Mouse (Mus musculus) embryonic facial prominence, embryonic 14.5 days (tissue): Measurements from ENCODE around the gene Gm136. TPM values are rescaled to one million over a fixed set of nuclear protein-coding genes. Genes with fewer than 3 reads are reported as not detected.
"Not testable (repeated sequence)": the region's sequence is repeated elsewhere in the genome, so short reads cannot be mapped to it uniquely, and the experiment has no call there.

Experiments used
- ATAC-seq: fragments of 200-750 bp; cut with Nextera tagmentation; 2 replicates; pipeline ENCODE4 v1.8.0; 2017; ENCODE audit warnings: low read depth, moderate number of reproducible peaks, moderate TSS enrichment
- DNase-seq: peaks from one replicate; pipeline ENCODE4 v3.0.0-alpha.2; 2015; ENCODE audit warnings: low spot score
- H3K27ac ChIP-seq: fragments of 300-500 bp; sonication (generic); replicated peaks from 2 replicates; pipeline ENCODE4 v1.5.1; 2014; ENCODE audit warnings: low read depth, mild to moderate bottlenecking, low read length, moderate library complexity
- H3K27me3 ChIP-seq: fragments of 300-500 bp; sonication (generic); replicated peaks from 2 replicates; pipeline ENCODE4 v1.6.1; 2014; ENCODE audit warnings: low read length; ENCODE audit not compliant: control insufficient read depth, insufficient read depth
- H3K36me3 ChIP-seq: fragments of 300-500 bp; sonication (generic); 2 replicates; pipeline ENCODE4 v1.6.1; 2014; ENCODE audit warnings: low read length, mixed read lengths; ENCODE audit not compliant: control insufficient read depth, insufficient read depth
- H3K4me1 ChIP-seq: fragments of 300-500 bp; sonication (generic); 2 replicates; pipeline ENCODE4 v1.6.1; 2014; ENCODE audit warnings: antibody characterized with exemption, low read length; ENCODE audit not compliant: control insufficient read depth, insufficient read depth
- H3K4me2 ChIP-seq: fragments of 300-500 bp; sonication (generic); 2 replicates; pipeline ENCODE4 v1.6.1; 2014; ENCODE audit warnings: low read depth, mild to moderate bottlenecking, low read length, moderate library complexity, mixed read lengths
- H3K4me3 ChIP-seq: fragments of 300-500 bp; sonication (generic); 2 replicates; pipeline ENCODE4 v1.5.1; 2014; ENCODE audit warnings: low read depth, mild to moderate bottlenecking, low read length
- H3K9ac ChIP-seq: fragments of 300-500 bp; sonication (generic); 2 replicates; pipeline ENCODE4 v1.6.1; 2014; ENCODE audit warnings: low read depth, mild to moderate bottlenecking, low read length, moderate library complexity, mixed read lengths
- H3K9me3 ChIP-seq: fragments of 300-500 bp; sonication (generic); 2 replicates; pipeline ENCODE4 v1.6.1; 2016; ENCODE audit warnings: low read length; ENCODE audit not compliant: control insufficient read depth
- WGBS: fragments of 180-500 bp; shearing (Covaris S2); extraction: QIAGEN DNeasy Blood & Tissue Kit; methylation state at CpG from one replicate; pipeline ENCODE4 v1.1.7; 2014; 5-methylcytosine and 5-hydroxymethylcytosine counted together
- polyA plus RNA-seq: library from polyadenylated mRNA; unstranded; fragments of >200 nt; fragmentation: Nextera tagmentation; extraction: Ambion mirVana; gene quantifications from 2 replicates; pipeline ENCODE4 v1.2.1, GENCODE M21; 2014

The Gm136 gene
- polyA plus RNA-seq, 1 experiment from 2014 or later, result not detected

DNA sequence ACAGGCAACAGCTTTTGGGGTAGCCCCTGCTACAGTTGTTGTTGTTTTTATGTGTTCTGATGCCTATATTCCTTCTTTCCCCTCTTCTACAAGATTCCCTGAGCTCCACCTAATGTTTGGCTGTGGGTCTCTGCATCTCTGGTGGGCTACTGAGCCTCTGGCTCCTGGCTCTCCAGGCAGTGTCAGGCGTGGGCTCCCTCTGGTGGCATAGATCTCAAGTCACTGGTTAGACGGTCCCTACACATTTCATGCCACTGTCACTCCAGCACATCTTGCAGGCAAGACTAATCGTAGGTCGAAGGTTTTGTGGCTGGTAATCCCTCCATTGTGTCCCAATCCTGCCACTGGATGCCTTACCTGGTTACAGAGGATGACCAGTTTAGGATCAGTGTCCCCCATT lies 26.7 kb upstream of the Gm136 start:
- no peak overlapping the region for H3K4me3 ChIP-seq
- H3K27me3 ChIP-seq, result no peaks in the 10 kb centered on the region
- WGBS, result 24% methylated on average over 4 of the region's 4 CpGs
- no peak for ATAC-seq
- H3K4me2 ChIP-seq, result no peak overlapping the region
- DNase-seq, result peak; percentile 12
- no peak overlapping the region for H3K9ac ChIP-seq
- H3K27ac ChIP-seq, result no peak overlapping the region
- H3K9me3 ChIP-seq, result no peaks in the 10 kb centered on the region
- 0 out of 2 replicates have a peak, but pooled peaks cover under 1% of the 10 kb centered on the region for H3K4me1 ChIP-seq
- H3K36me3 ChIP-seq, result no peaks in the 10 kb centered on the region

DNA sequence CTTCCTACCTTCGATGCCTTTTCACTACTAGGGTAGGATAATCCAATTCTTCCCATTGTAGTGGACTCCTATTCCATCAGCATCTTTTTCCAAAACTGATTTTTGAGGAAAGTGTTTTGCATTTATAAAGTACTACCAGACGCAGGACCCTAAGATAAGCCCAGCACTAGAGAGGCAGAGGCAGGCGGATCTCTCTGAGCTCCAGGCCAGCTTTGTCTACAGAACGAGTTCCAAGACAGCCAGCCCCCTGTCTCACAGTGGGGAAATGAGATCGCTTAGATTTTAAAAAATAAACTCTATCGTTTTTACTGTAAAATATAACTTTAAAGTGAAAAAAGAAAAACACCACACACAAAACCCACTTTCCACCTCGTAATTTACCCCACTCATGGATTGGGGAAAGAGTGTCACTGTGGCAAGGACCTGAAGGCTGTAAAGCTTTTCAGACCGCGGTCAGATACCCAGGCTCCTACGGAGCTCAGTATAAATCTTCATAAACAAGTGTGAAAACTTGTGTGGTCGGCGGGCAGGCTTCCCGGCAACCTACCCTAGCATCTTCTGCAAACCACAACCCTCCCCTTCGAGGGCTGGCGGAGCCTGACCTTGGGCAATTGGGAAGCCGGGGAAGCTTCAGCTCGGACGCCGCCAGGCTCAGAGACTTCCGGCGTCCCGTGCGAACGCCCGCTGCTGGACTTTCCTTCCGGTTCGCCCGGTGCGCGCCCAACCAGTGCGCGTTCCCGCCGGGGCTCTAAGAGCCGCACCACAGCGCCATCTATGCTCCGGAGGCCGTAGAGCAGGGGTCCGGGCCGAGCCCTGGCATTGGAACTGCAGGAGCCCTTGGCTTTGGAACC lies 21.8 kb upstream of the Gm136 start, which contains the start of gene Smim8:
Gene Smim8 (minus strand): TSS at position 747 of the 851 bp plus-strand sequence.
- H3K4me2 ChIP-seq, result peak within 1 kb of the TSS; percentile 76
- 0 out of 2 replicates have a peak, but pooled peaks cover 3% of the 10 kb centered on the region for H3K4me1 ChIP-seq
- DNase-seq (peak; percentile 95), ATAC-seq (peak; percentile 95)
- H3K4me3 ChIP-seq, result peak within 1 kb of the TSS; percentile 70
- WGBS, result 6% methylated on average over 34 of the region's 40 CpGs
- H3K9me3 ChIP-seq, result no peaks in the 10 kb centered on the region
- peak within 1 kb of the TSS; percentile 78; the same call in 1 of the 2 replicates for H3K27ac ChIP-seq
- H3K27me3 ChIP-seq, result no peaks in the 10 kb centered on the region
- H3K36me3 ChIP-seq, result no peaks in the 10 kb centered on the region
- peak within 1 kb of the TSS; percentile 83 for H3K9ac ChIP-seq

DNA sequence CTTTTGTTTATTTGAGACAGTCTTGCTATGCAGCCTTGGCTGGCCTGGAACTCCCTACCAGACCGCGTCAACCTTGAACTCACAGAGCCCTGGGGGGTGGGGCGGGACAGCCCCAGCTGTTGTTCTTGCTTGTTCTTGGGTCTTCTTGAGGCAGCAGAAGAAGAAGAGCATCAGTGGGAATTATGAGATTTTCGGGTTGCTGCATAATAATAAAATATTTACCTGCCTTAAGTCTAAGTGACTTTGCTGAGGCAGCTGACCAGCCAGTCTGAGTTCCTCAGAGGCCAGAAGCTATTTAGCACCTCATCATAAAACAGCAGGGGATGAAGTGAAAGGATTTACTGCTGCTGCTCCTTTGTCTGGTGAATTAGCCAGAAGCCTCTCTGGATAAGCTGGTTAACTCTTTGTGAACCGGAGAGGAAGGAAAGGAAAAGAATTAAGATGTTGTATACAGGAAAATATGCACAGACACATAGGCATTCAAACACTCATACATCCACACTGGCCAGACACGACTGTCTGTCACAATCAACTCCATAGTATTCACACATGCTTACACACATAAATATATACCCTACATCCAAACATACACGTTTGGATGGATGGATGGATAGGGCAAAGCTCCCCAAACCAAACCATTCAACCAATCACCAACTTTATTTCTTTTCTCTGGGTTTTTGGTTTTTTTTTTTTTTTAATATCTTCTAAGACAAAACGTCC lies 15.7 kb upstream of the Gm136 start:
- Histone ChIP-seq H3K4me1 (no peaks in the 10 kb centered on the region), H3K9ac (no peak overlapping the region), H3K4me3 (no peak overlapping the region), H3K27me3 (no peaks in the 10 kb centered on the region), H3K27ac (no peak overlapping the region), H3K4me2 (no peak overlapping the region), H3K9me3 (no peaks in the 10 kb centered on the region), H3K36me3 (peaks cover 16% of the 10 kb centered on the region; the same call in 1 of the 2 replicates)
- 21% methylated on average over 8 of the region's 8 CpGs for WGBS
- ATAC-seq, result no peak
- no peak for DNase-seq

DNA sequence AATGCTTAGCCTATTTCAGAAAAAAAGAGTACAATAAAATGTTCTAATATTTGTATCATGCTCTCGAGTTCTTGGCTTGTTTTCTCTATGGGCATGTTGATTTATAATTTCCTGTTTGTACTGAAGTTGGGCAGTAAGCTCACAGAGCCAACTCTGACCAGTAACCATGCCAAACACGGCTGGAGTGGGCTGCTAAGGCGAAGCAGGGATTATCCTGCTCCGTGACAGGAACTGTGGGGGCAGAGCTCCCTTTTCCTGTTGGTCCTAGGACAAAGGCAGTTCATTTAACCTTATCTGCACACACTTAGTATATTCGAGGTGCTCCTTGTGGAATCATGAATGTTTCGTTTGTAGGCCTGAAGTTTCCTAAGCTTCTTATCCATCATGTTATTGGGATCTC lies 6.8 kb downstream of the Gm136 start:
- DNase-seq (no peak), ATAC-seq (no peak)
- Histone ChIP-seq H3K4me2 (no peak overlapping the region), H3K27ac (no peak overlapping the region), H3K27me3 (no peaks in the 10 kb centered on the region), H3K9me3 (no peaks in the 10 kb centered on the region), H3K4me3 (no peak overlapping the region), H3K9ac (no peak overlapping the region), H3K36me3 (no peaks in the 10 kb centered on the region), H3K4me1 (no peaks in the 10 kb centered on the region)
- 60% methylated on average over 6 of the region's 6 CpGs for WGBS

DNA sequence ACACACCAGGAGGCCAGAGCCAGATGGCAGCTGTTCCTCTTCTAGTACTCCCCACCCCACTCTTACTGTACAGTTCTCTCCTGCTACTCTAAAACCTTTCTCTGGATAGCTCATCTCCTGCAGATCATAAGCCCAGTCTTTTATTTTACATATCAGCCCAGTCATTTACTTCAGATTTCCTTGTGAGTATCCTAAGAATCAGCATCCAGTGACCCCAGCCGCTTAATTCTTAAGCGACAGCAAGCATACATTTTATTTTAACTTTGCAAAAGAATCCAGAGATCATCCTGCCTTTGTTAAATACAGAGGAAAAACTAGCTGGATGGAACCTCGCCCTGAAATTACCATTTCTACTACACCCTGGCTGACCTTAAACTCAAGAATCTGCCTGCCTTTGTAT lies 21.6 kb downstream of the Gm136 start:
- 73% methylated on average over 3 of the region's 3 CpGs for WGBS
- no peaks in the 10 kb centered on the region for H3K36me3 ChIP-seq

DNA sequence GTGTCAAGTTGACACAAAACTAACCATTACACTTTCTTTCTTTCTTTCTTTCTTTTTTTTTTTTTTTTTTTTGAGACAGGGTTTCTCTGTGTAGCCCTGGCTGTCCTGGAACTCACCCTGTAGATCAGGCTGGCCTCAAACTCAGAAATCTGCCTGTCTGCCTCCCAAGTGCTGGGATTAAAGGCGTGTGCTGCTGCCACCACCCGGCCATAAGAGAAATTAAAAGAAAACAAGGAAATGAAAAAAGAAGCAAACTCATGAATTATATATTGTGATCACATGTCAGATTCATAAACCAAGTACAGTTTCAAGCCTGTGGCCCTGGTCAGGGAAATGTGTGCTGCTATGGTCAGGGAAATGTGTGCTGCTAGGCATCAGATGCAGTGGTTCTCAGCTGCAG lies 22.6 kb downstream of the Gm136 start:
- peaks cover 10% of the 10 kb centered on the region; the same call in 1 of the 2 replicates for H3K27me3 ChIP-seq
- H3K4me1 ChIP-seq, DNase-seq, H3K27ac ChIP-seq, H3K9me3 ChIP-seq, H3K36me3 ChIP-seq, ATAC-seq, H3K9ac ChIP-seq, H3K4me3 ChIP-seq, H3K4me2 ChIP-seq: not testable (repeated sequence)
- 31% methylated on average over 2 of the region's 2 CpGs for WGBS

More for the DNA sequence above, 21.6 kb downstream of the Gm136 start:
- H3K27me3 ChIP-seq, result peaks cover 5% of the 10 kb centered on the region; the same call in 1 of the 2 replicates
- no peak overlapping the region for H3K27ac ChIP-seq
- no peak overlapping the region for H3K4me3 ChIP-seq
- no peaks in the 10 kb centered on the region for H3K4me1 ChIP-seq
- ATAC-seq (no peak), DNase-seq (no peak)
- H3K9me3 ChIP-seq, result no peaks in the 10 kb centered on the region
- no peak overlapping the region for H3K4me2 ChIP-seq
- H3K9ac ChIP-seq, result no peak overlapping the region

DNA sequence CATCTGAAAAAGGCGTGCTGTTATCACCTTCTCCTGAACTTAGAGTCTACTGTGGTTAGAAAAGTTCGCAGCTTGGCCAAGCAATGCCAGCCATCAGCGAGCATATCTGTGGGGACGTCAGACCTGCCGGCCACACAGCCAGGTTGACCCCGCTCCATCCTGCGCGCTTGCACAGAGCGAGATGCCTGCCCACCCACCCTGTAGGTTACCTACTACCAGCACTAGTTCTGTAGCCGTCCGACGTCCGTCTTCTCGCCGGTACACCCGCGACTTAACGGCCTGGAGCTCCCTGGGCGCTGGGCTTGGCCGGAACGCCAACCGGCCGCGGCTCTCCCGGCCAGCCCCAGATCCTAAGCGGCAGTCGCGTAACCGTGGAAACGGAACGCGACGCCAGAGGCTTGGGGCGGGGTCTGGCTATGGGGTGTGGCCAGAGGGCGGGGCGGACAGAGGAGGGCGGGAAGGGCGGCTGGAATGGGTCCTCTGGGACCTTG lies 26.2 kb downstream of the Gm136 start, which contains the start of gene Cfap206:
Gene Cfap206 (minus strand): TSS at position 356 of the 491 bp plus-strand sequence.
- Histone ChIP-seq H3K27ac (no peak within 1 kb of the TSS), H3K27me3 (peaks cover 10% of the 10 kb centered on the region; the same call in 1 of the 2 replicates), H3K4me1 (no peaks in the 10 kb centered on the region), H3K4me2 (peak within 1 kb of the TSS; percentile 78), H3K4me3 (peak within 1 kb of the TSS; percentile 44), H3K9me3 (no peaks in the 10 kb centered on the region), H3K9ac (peak within 1 kb of the TSS; percentile 47; the same call in 1 of the 2 replicates), H3K36me3 (no peaks in the 10 kb centered on the region)
- WGBS, result 2% methylated on average over 35 of the region's 38 CpGs
- DNase-seq (peak; percentile 84), ATAC-seq (peak; percentile 95)

DNA sequence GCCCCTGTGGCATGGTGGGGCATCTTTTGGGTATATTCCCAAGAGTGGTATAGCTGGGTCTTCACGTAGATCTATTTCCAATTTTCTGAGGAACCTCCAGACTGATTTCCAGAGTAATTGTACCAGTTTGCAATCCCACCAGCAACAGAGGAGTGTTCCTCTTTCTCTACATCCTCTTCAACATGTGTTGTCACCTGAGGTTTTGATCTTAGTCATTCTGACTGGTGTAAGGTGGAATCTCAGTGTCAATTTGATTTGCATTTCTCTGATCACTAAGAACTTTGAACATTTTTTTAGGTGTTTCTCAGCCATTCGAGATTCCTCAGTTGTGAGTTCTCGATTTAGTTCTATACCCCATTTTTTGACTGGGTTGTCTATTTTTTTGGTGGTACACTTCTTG lies 30.4 kb downstream of the Gm136 start:
- not testable (repeated sequence) for H3K9me3 ChIP-seq, H3K4me2 ChIP-seq, H3K9ac ChIP-seq, H3K4me3 ChIP-seq, H3K4me1 ChIP-seq, DNase-seq, H3K36me3 ChIP-seq, H3K27ac ChIP-seq, ATAC-seq
- 84% methylated on average over 3 of the region's 3 CpGs for WGBS
- peaks cover 10% of the 10 kb centered on the region; the same call in 1 of the 2 replicates for H3K27me3 ChIP-seq
